Mouse (Mus musculus) forebrain, postnatal 0 days (tissue): Measurements from ENCODE around the gene Aebp2. TPM values are rescaled to one million over a fixed set of nuclear protein-coding genes. Genes with fewer than 3 reads are reported as not detected.
"Not testable (repeated sequence)": the region's sequence is repeated elsewhere in the genome, so short reads cannot be mapped to it uniquely, and the experiment has no call there.

Source experiments
- ATAC-seq: fragments of 200-750 bp; cut with Nextera tagmentation; 2 replicates; pipeline ENCODE4 v1.8.0; 2017; ENCODE audit warnings: mild to moderate bottlenecking, moderate library complexity
- DNase-seq: peaks from one replicate; pipeline ENCODE4 v3.0.0-alpha.2; 2015
- H3K27ac ChIP-seq: fragments of 300-500 bp; sonication (generic); 2 replicates; pipeline ENCODE4 v1.5.1; 2014; ENCODE audit warnings: low read depth, mild to moderate bottlenecking, antibody characterized with exemption, low read length, moderate library complexity, mixed read lengths
- H3K27me3 ChIP-seq: fragments of 300-500 bp; sonication (generic); 2 replicates; pipeline ENCODE4 v1.6.1; 2014; ENCODE audit warnings: mild to moderate bottlenecking, low read length, mixed read lengths; ENCODE audit not compliant: insufficient read depth
- H3K36me3 ChIP-seq: fragments of 300-500 bp; sonication (generic); 2 replicates; pipeline ENCODE4 v1.6.1; 2014; ENCODE audit warnings: mild to moderate bottlenecking, moderate library complexity; ENCODE audit not compliant: insufficient read depth
- H3K4me1 ChIP-seq: fragments of 300-500 bp; sonication (generic); 2 replicates; pipeline ENCODE4 v1.6.1; 2014; ENCODE audit warnings: antibody characterized with exemption; ENCODE audit not compliant: insufficient read depth
- H3K4me2 ChIP-seq: fragments of 300-500 bp; sonication (generic); 2 replicates; pipeline ENCODE4 v1.6.1; 2014; ENCODE audit warnings: low read depth, mild to moderate bottlenecking, moderate library complexity
- H3K4me3 ChIP-seq: fragments of 300-500 bp; sonication (generic); 2 replicates; pipeline ENCODE4 v1.5.1; 2014; ENCODE audit warnings: low read depth, low read length, mixed read lengths
- H3K9ac ChIP-seq: fragments of 300-500 bp; sonication (generic); 2 replicates; pipeline ENCODE4 v1.6.1; 2014; ENCODE audit warnings: mild to moderate bottlenecking
- H3K9me3 ChIP-seq: fragments of 300-500 bp; sonication (generic); 2 replicates; pipeline ENCODE4 v1.6.1; 2016; ENCODE audit warnings: low read length
- CTCF ChIP-seq: sonication (generic); IDR thresholded peaks from 2 replicates; pipeline ENCODE4 v1.5.1; 2016; ENCODE audit warnings: antibody characterized with exemption, control low read depth, low read depth
- WGBS: fragments of 180-500 bp; shearing (Covaris S2); extraction: QIAGEN DNeasy Blood & Tissue Kit; methylation state at CpG from one replicate; pipeline ENCODE4 v1.1.7; 2014; 5-methylcytosine and 5-hydroxymethylcytosine counted together
- polyA plus RNA-seq: library from polyadenylated mRNA; unstranded; fragments of >200 nt; fragmentation: Nextera tagmentation; extraction: Ambion mirVana; gene quantifications from 2 replicates; pipeline ENCODE4 v1.2.1, GENCODE M21; 2015
- total RNA-seq: library from RNA; depleted of rRNA; stranded (reverse); fragments of >200 nt; gene quantifications from 2 replicates; pipeline ENCODE4 v1.2.3, GENCODE M21; 2014

Aebp2 gene
- total and polyA plus RNA-seq, 2 experiments from 2014 or later: 4.0 to 34.6 TPM

GRCm38 (mm10) chr6:140586714-140587259, 35.7 kb upstream of the Aebp2 start:
- H3K27me3 ChIP-seq: no peaks in the 10 kb centered on the region
- H3K27ac ChIP-seq: no peak overlapping the region
- DNase-seq: no peak
- WGBS: 84% methylated on average over 8 of the region's 8 CpGs
- H3K4me3 ChIP-seq: no peak overlapping the region
- no peak overlapping the region for H3K4me2 ChIP-seq
- H3K9me3 ChIP-seq: no peaks in the 10 kb centered on the region
- no peaks in the 10 kb centered on the region for H3K4me1 ChIP-seq
- H3K36me3 ChIP-seq: peaks cover 59% of the 10 kb centered on the region
- no peak for TF ChIP-seq CTCF
- H3K9ac ChIP-seq: no peak overlapping the region
- ATAC-seq: no peak

- no peak overlapping the region for H3K4me3 ChIP-seq
- no peaks in the 10 kb centered on the region for H3K9me3 ChIP-seq
- ATAC-seq (no peak), DNase-seq (no peak)
- H3K9ac ChIP-seq: no peak overlapping the region
- no peak overlapping the region for H3K27ac ChIP-seq
- no peaks in the 10 kb centered on the region for H3K27me3 ChIP-seq
- no peaks in the 10 kb centered on the region for H3K4me1 ChIP-seq
- no peak overlapping the region for H3K4me2 ChIP-seq
- 83% methylated on average over 5 of the region's 5 CpGs for WGBS
- no peak for TF ChIP-seq CTCF
- peaks cover 67% of the 10 kb centered on the region for H3K36me3 ChIP-seq
These were observed 31.1 kb upstream of the Aebp2 start for GRCm38 (mm10) chr6:140591331-140591730.

GRCm38 (mm10) chr6:140592713-140593112, 29.8 kb upstream of the Aebp2 start:
- no peak overlapping the region for H3K4me3 ChIP-seq
- H3K4me2 ChIP-seq: no peak overlapping the region
- no peaks in the 10 kb centered on the region for H3K27me3 ChIP-seq
- no peak overlapping the region for H3K27ac ChIP-seq
- TF ChIP-seq CTCF: no peak
- ATAC-seq: no peak
- WGBS: 88% methylated on average over 8 of the region's 8 CpGs
- no peak for DNase-seq
- H3K36me3 ChIP-seq: peaks cover 61% of the 10 kb centered on the region
- H3K9ac ChIP-seq: no peak overlapping the region
- no peaks in the 10 kb centered on the region for H3K4me1 ChIP-seq
- no peaks in the 10 kb centered on the region for H3K9me3 ChIP-seq

GRCm38 (mm10) chr6:140593420-140594170, 28.9 kb upstream of the Aebp2 start:
- H3K27ac ChIP-seq: no peak overlapping the region
- DNase-seq (no peak), ATAC-seq (peak; percentile 70)
- 82% methylated on average over 17 of the region's 17 CpGs for WGBS
- no peak for TF ChIP-seq CTCF
- no peak overlapping the region for H3K9ac ChIP-seq
- no peak overlapping the region for H3K4me3 ChIP-seq
- peaks cover 54% of the 10 kb centered on the region for H3K36me3 ChIP-seq
- H3K4me1 ChIP-seq: no peaks in the 10 kb centered on the region
- H3K9me3 ChIP-seq: no peaks in the 10 kb centered on the region
- H3K27me3 ChIP-seq: no peaks in the 10 kb centered on the region
- H3K4me2 ChIP-seq: no peak overlapping the region

- ATAC-seq, H3K9me3 ChIP-seq, H3K4me2 ChIP-seq, H3K4me3 ChIP-seq, H3K9ac ChIP-seq, H3K27ac ChIP-seq, H3K27me3 ChIP-seq, H3K4me1 ChIP-seq, DNase-seq: not testable (repeated sequence)
- WGBS: 98% methylated on average over 6 of the region's 6 CpGs
- peaks cover 46% of the 10 kb centered on the region for H3K36me3 ChIP-seq
These were observed 26.9 kb upstream of the Aebp2 start for GRCm38 (mm10) chr6:140595551-140595950.

- H3K4me2 ChIP-seq: no peak overlapping the region
- H3K27ac ChIP-seq: no peak overlapping the region
- no peak overlapping the region for H3K4me3 ChIP-seq
- ATAC-seq (no peak), DNase-seq (no peak)
- H3K36me3 ChIP-seq: peaks cover 31% of the 10 kb centered on the region
- no peak overlapping the region for H3K9ac ChIP-seq
- H3K27me3 ChIP-seq: no peaks in the 10 kb centered on the region
- H3K4me1 ChIP-seq: no peaks in the 10 kb centered on the region
- no peaks in the 10 kb centered on the region for H3K9me3 ChIP-seq
- WGBS: 64% methylated on average over 15 of the region's 15 CpGs
- TF ChIP-seq CTCF: no peak
These were observed 24.8 kb upstream of the Aebp2 start for GRCm38 (mm10) chr6:140597381-140598329.

GRCm38 (mm10) chr6:140598516-140598915, 23.9 kb upstream of the Aebp2 start:
- Histone ChIP-seq H3K4me3 (no peak overlapping the region), H3K4me1 (no peaks in the 10 kb centered on the region), H3K4me2 (no peak overlapping the region), H3K27ac (no peak overlapping the region), H3K36me3 (peaks cover 25% of the 10 kb centered on the region), H3K9ac (no peak overlapping the region), H3K9me3 (no peaks in the 10 kb centered on the region), H3K27me3 (no peaks in the 10 kb centered on the region)
- ATAC-seq: no peak
- TF ChIP-seq CTCF: no peak
- DNase-seq: no peak
- WGBS: 96% methylated on average over 9 of the region's 9 CpGs
